Comparison of ENCODE assay signal across 9 mouse cellular contexts in the genomic region with DNA sequence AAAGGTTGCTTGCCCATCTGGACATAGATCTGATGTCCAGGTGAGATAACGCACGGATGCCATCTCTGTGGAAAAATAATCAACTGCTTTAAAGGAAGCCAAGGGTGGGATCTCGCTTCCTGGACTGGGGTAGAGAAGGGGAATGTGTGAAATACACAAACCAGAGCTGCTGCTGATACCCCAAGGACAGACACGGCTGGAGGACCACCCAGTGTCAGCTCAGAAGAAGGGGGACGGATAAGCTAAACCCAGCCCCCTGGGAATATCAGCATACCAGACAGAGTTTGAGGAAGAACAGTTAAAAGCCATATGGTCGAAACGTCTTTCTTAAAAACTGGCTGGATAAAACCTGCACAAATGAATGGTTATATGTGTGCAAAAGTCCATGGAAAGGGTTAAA.
DNase-seq lines count a peak whose midpoint lies in the region; ATAC-seq and TF ChIP-seq lines count a peak whose summit lies in the region.
"Had no signal": no experiment of that assay in that cellular context is flagged by ENCODE, and none has a peak within 500 bp of the region (broad histone marks: within the 10 kb centered on the region; RNA-seq: fewer than 3 reads in every experiment).

No protein-coding gene starts in this region.

- H3K27me3 ChIP-seq in lung, embryonic 14.5 days (ENCODE audit: insufficient read depth, low read length): no peaks in the 10 kb centered on the region
- no peaks in the 10 kb centered on the region for H3K27me3 ChIP-seq in embryonic facial prominence, embryonic 10.5 days (replicated peaks; ENCODE audit: low read depth, poor library complexity, severe bottlenecking)
- H3K27me3 ChIP-seq in heart, embryonic 15.5 days: no peaks in the 10 kb centered on the region
- H3K27me3 ChIP-seq in liver, embryonic 14.5 days (ENCODE audit: control insufficient read depth, insufficient read depth, low read length): no peaks in the 10 kb centered on the region

- H3K9ac ChIP-seq in lung, embryonic 14.5 days: peak overlapping the region; percentile 14; the same call in 1 of the 2 replicates
- no peak overlapping the region for H3K9ac ChIP-seq in heart, embryonic 15.5 days
- peak overlapping the region; percentile 49 for H3K9ac ChIP-seq in liver, embryonic 14.5 days (replicated peaks)

- peak; percentile 69 for DNase-seq in lung, embryonic 14.5 days
- no peak for DNase-seq in lung, postnatal 25 days (ENCODE audit: low spot score)
- DNase-seq in embryonic facial prominence, embryonic 10.5 days (ENCODE audit: low spot score): peak; percentile 46
- no peak for DNase-seq in liver, embryonic 14.5 days (ENCODE audit: low read depth in 3 of 3, low spot score in 3 of 3)
- no peak for DNase-seq in gastrocnemius, postnatal 10 days
- no peak for DNase-seq in adrenal gland, adult 8-10 months
- DNase-seq in right cerebral cortex, adult 2 months (ENCODE audit: low spot score in 2 of 2): no peak
- DNase-seq: layer of hippocampus, postnatal 36 days had no signal

- ATAC-seq in lung, embryonic 14.5 days (ENCODE audit: insufficient read depth): peak; percentile 88
- ATAC-seq in heart, embryonic 15.5 days (replicated peaks; ENCODE audit: insufficient number of reproducible peaks, insufficient read depth, low FRiP score, low read depth): no peak
- no peak for ATAC-seq in liver, embryonic 14.5 days (ENCODE audit: insufficient read depth)

- H3K4me1 ChIP-seq in lung, embryonic 14.5 days (ENCODE audit: insufficient read depth): peaks cover 18% of the 10 kb centered on the region
- peaks cover 69% of the 10 kb centered on the region for H3K4me1 ChIP-seq in embryonic facial prominence, embryonic 10.5 days
- peaks cover 20% of the 10 kb centered on the region for H3K4me1 ChIP-seq in heart, embryonic 15.5 days (replicated peaks)
- H3K4me1 ChIP-seq in liver, embryonic 14.5 days (replicated peaks; ENCODE audit: control insufficient read depth in 2 of 2, insufficient read depth in 2 of 2, low read length in 1 of 2): peaks cover 28 to 36% of the 10 kb centered on the region in 2 experiments

- no peaks in the 10 kb centered on the region for H3K9me3 ChIP-seq in lung, embryonic 14.5 days (ENCODE audit: low read depth, low read length)
- no peaks in the 10 kb centered on the region for H3K9me3 ChIP-seq in embryonic facial prominence, embryonic 10.5 days
- no peaks in the 10 kb centered on the region for H3K9me3 ChIP-seq in heart, embryonic 15.5 days (replicated peaks)
- no peaks in the 10 kb centered on the region for H3K9me3 ChIP-seq in liver, embryonic 14.5 days (ENCODE audit: control insufficient read depth, low read length)

- peak overlapping the region; percentile 52 for H3K4me2 ChIP-seq in lung, embryonic 14.5 days
- peak overlapping the region; percentile 57 for H3K4me2 ChIP-seq in heart, embryonic 15.5 days
- peak overlapping the region; percentile 71 for H3K4me2 ChIP-seq in liver, embryonic 14.5 days (ENCODE audit: low read depth)

- no peak for TF ChIP-seq CTCF in lung, embryonic 14.5 days (IDR thresholded peaks at IDR 0.05; ENCODE audit: low read depth)
- TF ChIP-seq CTCF in liver, embryonic 14.5 days (IDR thresholded peaks at IDR 0.05; ENCODE audit: low read depth): no peak

- TF ChIP-seq EP300 in liver, embryonic 14.5 days (IDR thresholded peaks at IDR 0.05; ENCODE audit: low read depth): no peak

- peak overlapping the region; percentile 76 for H3K27ac ChIP-seq in lung, embryonic 14.5 days (ENCODE audit: low read depth)
- H3K27ac ChIP-seq in embryonic facial prominence, embryonic 10.5 days (replicated peaks): peak overlapping the region; percentile 85
- peak overlapping the region; percentile 57 for H3K27ac ChIP-seq in heart, embryonic 15.5 days
- peak overlapping the region; percentile 71 for H3K27ac ChIP-seq in liver, embryonic 14.5 days

- H3K4me3 ChIP-seq in lung, embryonic 14.5 days (ENCODE audit: low read depth, low read length): peak overlapping the region; percentile 0; the same call in 1 of the 2 replicates
- no peak overlapping the region; the same call in 1 of the 2 replicates for H3K4me3 ChIP-seq in embryonic facial prominence, embryonic 10.5 days
- H3K4me3 ChIP-seq in heart, embryonic 15.5 days: peak overlapping the region; percentile 37
- H3K4me3 ChIP-seq in liver, embryonic 14.5 days (ENCODE audit: insufficient read depth in 1 of 2, low read depth in 2 of 2, low read length in 2 of 2): peak overlapping the region in 1 of 2 experiments; percentile 35; a peak in 2 of 4 replicates

- H3K36me3 ChIP-seq in lung, embryonic 14.5 days (ENCODE audit: insufficient read depth): no peaks in the 10 kb centered on the region
- no peaks in the 10 kb centered on the region for H3K36me3 ChIP-seq in embryonic facial prominence, embryonic 10.5 days (replicated peaks)
- H3K36me3 ChIP-seq in heart, embryonic 15.5 days: no peaks in the 10 kb centered on the region
- no peaks in the 10 kb centered on the region for H3K36me3 ChIP-seq in liver, embryonic 14.5 days (replicated peaks; ENCODE audit: control insufficient read depth, insufficient read depth, low read depth)

- 21% methylated on average over 7 of the region's 7 CpGs for WGBS in lung, embryonic 14.5 days
- WGBS in embryonic facial prominence, embryonic 10.5 days: 50% methylated on average over 7 of the region's 7 CpGs
- 21% methylated on average over 7 of the region's 7 CpGs for WGBS in heart, embryonic 15.5 days
- 28% methylated on average over 7 of the region's 7 CpGs for WGBS in liver, embryonic 14.5 days (ENCODE audit: insufficient replicate concordance)

Comparison
In these comparisons a context has a peak if more than half of its experiments do, and no peak if none do; other contexts are left out.
1. DNase-seq: peak in lung, embryonic 14.5 days (single experiment) and embryonic facial prominence, embryonic 10.5 days (single experiment); none in lung, postnatal 25 days (single experiment), liver, embryonic 14.5 days (0 of 3), gastrocnemius, postnatal 10 days (single experiment), adrenal gland, adult 8-10 months (single experiment) and right cerebral cortex, adult 2 months (0 of 2).
2. Peak in every context shown above with its lines, with median percentiles within 50 percentile points of each other: H3K27ac ChIP-seq and H3K4me2 ChIP-seq.